Mouse (Mus musculus): ENCODE measurements around the gene Cd300a.

The Cd300a gene

DNA sequence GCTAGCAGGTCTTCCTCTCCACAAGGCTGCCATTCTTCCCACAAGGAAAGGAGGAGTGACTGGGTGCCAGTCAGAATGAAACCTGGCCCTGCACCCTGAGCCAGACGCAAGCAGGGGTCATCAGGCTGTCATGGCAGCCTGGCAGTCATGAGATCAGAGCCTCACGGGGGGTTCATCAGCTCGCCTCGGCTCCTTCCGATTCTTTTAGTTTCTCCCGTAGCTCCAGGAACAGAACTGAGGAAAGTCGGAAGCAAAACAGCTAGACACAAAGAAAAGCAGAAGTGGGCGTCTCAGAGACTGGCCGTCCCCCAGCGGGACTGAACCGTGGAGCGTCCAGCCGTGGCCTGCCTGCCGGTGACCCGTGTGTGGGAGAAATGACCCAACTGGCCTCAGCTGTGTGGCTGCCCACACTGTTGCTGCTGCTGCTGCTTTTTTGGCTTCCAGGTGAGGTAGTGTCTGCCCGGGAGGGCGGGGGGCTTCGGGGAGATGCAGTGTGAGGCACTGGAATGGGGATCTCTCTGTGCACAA is at the start of gene Cd300a:
Gene Cd300a, plus strand, starts transcription at position 51 of the 528 bp plus-strand sequence.
- DNase-seq = no peak

DNA sequence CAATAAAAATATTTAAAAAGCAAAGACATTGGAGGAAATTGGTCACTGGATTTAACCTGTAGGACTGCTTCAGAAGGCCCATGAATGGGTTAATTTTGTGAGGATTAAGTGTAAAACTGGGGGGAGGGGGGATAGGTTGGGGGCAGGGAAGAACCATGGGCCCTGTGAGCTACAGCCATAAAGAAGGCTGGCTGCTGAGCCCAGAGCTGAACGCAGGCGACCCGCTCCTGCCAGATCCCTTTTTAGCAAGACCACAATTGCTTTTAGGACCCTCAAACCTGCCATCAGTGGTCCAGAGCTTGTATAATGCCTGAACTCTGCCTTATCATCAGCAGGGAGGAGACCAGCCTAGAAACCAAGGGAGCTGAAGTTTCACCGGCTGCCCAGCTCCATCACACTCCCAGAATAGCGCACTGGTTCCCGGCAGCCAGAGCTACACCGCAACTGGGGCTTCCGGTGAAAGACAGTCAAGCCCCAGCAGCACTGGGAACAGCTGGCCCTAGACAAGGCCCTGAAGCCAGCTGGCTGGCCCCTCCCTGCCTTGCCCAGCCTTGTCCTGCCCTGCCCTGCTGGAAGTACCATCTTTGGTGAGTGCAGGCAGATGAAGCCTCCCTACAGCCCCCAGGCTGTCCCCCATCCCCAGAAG is 45.9 kb upstream of the Cd300a start:
- DNase-seq = no peak

GRCm38 (mm10) chr11:114844464-114845220 is 45.2 kb upstream of the Cd300a start:
- DNase-seq = no peak

GRCm38 (mm10) chr11:114846336-114846735 is 43.5 kb upstream of the Cd300a start:
- DNase-seq = no peak

GRCm38 (mm10) chr11:114847008-114847407 is 42.8 kb upstream of the Cd300a start:
- DNase-seq = no peak

GRCm38 (mm10) chr11:114849572-114849971 is 40.3 kb upstream of the Cd300a start:
- no peak for DNase-seq

DNA sequence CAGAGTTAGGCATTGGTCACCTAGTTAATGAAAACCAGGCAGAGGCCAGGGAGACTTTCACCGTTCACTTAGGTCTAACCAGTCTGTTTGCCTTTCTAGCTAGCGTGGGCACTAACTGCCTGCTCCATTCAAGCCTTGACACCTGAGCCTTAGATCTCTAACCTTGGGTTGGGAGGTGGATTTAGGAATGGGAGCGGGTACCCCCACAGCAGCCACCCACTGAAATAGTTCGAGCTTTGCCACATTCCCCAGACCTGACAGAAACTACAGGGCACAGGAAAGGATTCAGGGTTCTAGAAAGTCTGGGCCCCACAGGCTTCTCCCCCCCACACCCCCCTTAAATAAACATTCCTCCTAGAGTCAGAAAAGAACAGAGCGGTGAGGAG is 39.8 kb upstream of the Cd300a start:
- no peak for DNase-seq

DNA sequence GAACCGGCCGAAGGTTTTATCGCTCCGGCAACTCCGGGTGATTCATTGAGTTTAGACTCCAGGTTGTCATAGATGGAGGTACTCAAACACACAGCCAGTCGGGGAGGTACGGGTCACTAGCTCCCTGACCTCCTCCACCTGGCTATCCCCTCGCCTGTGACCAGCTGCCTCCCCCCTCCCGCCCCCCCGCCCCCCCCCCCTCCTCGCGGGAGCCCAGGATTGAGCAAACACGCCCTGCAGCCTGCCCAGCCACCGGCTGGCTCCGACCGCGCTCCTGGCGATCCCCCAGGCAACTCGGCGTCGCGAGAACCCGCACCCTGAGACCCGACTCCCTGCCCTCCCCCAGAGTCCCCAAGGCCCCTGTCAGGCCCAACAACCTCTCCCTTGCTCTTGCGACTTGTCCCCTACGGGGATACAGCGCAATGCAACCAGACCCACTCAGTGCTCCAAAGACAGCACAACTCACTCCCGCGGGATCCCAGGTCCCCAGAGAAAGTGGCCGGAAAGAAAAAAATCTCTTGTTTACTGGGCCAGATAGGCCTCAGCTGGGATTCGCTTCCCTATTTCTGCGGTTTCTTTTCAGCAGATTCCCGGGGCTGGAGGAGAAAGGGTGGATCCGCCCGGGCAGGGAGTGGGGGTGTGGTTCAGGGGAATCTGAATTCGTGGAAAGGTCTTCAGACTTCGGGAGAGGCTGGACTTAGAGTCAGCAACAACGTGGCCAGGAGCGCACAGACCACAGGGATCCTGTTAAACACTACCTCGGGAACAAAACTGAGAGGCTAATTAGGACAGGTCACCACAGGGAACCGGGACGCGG is 39.2 kb upstream of the Cd300a start, which contains the start of gene Gprc5c:
Gene Gprc5c, plus strand, starts transcription at position 701 of the 817 bp plus-strand sequence.
- DNase-seq = peak; percentile 77 to 84

DNA sequence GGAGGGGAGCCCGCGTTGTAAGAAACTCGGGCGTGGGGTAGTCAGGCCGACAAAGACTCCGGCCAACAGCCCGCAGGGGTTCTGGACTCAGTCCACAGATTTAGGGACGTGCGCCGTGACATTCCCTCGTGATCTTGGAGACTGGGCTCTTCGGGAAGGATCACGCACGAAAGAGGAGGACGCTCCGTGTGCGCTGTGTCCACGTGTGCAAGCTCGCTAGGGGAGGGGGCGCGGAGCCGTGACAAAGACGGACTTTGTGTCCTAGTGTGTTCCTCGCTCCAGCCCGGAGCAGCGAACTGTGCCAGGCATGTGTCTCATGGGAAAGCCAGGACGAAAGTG is 38.6 kb upstream of the Cd300a start:
- peak; percentile 98 for DNase-seq

DNA sequence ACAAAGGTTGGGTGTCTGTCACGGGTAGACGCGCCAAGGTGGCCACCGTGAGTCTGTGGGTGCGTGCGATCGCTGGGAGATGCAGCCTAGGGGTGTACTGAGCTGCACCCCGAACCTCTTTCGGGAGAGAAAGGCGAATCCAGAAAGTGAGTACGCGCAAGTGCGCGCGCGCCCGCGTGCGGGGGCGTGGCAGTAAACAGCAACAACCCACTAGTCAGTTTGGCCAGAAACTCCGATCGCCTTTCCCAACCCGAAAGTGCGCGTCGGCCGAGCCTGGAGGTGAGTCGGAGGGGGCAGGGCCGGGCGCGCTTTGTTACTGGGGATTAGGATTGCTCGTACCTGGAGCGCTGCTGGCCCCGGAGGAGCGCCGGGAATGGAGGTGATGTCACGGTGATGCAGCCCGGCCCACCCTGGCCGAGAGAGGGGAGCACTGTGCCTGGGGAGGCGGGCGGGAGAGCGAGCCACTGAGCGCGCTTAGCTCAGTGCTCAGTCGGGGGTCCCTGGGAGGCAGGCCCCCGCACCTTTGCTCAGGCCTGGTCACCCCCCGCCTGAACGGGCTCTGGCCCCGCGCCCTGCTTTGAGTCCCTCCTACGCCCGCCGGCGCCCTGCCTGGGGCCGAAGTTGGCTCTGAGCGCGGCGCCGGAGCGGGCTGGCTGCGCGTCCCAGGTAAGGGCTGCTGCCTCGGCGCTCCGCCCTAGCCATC is 38.1 kb upstream of the Cd300a start:
- DNase-seq = peak; percentile 90 to 93

GRCm38 (mm10) chr11:114852311-114853173 is 37.3 kb upstream of the Cd300a start:
- DNase-seq = peak in 1 of 2 experiments; percentile 62

- peak; percentile 49 to 63 for DNase-seq
These were observed 36.5 kb upstream of the Cd300a start for GRCm38 (mm10) chr11:114853174-114853838.

GRCm38 (mm10) chr11:114854581-114854980 is 35.3 kb upstream of the Cd300a start:
- no peak for DNase-seq

DNA sequence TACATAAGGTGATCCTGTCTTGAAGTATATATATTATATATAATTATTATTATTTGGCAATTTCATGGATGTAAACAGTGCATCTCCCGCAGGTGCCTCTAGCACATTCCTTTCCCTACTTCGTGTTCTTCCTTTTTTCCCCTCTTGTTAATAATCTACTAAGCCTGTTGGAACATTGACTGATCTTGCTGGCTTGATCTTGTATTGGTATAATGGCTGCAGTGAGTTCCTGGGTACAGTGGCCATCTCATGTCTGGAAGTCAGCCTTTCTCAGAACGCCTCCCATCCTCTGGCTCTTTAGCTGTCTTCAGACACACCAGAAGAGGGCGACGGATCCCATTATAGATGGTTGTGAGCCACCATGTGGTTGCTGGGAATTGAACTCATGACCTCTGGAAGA is 33.7 kb upstream of the Cd300a start:
- DNase-seq = no peak

GRCm38 (mm10) chr11:114858641-114859040 is 31.2 kb upstream of the Cd300a start:
- no peak for DNase-seq

- no peak for DNase-seq
These were observed 28.8 kb upstream of the Cd300a start for GRCm38 (mm10) chr11:114861057-114861456.

DNA sequence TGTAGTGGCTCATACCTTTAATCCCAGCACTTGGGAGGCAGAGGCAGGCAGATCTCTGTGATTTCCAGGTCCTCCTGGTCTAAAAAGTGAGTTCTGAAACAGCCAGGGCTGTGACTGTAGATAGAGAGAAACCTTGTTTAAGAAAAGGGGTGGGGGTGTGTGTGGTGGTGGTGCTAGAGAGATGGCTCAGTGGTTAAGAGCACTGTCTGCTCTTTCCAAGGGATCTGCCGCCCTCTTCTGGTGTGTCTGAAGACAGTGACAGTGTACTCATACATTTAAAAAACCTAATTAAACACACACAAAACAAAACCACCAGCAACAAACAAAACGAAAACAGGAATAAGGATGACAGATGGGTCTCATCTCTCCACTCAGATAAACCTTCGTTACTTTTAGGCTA is 27.2 kb upstream of the Cd300a start:
- DNase-seq = no peak

GRCm38 (mm10) chr11:114863918-114864420 is 25.9 kb upstream of the Cd300a start:
- DNase-seq = no peak

GRCm38 (mm10) chr11:114865999-114866398 is 23.8 kb upstream of the Cd300a start:
- DNase-seq = peak; percentile 54 to 56

DNA sequence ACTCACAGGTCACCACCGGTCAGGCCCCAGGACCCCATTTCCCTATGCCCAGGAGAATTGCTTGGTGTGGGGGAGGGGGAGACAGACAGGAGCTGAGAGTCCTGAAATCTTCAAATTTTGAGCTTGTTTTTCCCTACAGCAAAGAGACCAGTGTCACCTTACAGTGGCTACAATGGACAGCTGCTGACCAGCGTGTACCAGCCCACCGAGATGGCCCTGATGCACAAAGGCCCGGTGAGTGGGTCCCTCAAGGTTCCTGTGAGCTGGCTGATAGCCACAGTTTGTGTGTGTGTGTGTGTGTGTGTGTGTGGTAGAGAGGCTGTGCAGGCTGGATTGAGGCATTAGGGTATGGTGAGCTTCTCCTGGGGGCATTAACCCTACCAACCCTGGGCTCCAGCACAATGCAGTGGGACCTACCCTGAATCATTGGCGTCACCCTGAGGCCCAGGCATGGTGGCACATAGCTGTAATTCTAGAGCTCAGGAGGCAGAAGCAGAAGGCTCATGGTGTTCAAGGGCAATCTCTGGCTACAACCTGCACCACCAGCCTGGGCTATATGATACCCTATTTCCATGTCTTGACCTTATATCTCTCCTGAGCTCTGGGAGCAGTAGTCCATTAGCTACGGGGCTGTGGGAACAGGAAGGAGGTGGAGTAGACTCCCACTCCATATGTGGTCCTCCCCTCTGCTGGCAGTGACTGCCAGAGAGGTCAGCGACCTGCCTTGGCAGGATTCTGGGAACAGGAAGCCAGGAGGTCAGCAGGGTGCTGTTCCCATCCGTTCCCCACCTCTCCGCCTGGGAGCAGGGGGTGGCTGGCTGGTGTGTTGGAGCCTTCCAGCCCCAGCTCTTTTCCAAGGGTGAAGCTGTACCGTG is 23.1 kb upstream of the Cd300a start:
- DNase-seq = peak; percentile 58 to 75

All from cerebellum, postnatal 14 days (tissue).